Mouse (Mus musculus) cortical plate, adult 2 months (tissue): ENCODE results near the gene Tex29. TPM values are rescaled to one million over a fixed set of nuclear protein-coding genes. Genes with fewer than 3 reads are reported as not detected.

Experiments
- H3K27ac ChIP-seq: fragments of 200-500 bp; 2 replicates; pipeline ENCODE4 v1.5.1; 2012; ENCODE audit warnings: low read length, control low read depth, inconsistent platforms; ENCODE audit not compliant: insufficient read depth
- H3K4me1 ChIP-seq: fragments of 200-500 bp; 2 replicates; pipeline ENCODE4 v1.6.1; 2011; ENCODE audit warnings: low read length; ENCODE audit not compliant: control insufficient read depth, insufficient read depth
- H3K4me3 ChIP-seq: fragments of 200-500 bp; 2 replicates; pipeline ENCODE4 v1.5.1; 2011; ENCODE audit warnings: mild to moderate bottlenecking, low read length, control low read depth; ENCODE audit not compliant: insufficient read depth
- CTCF ChIP-seq: fragments of 200-500 bp; IDR thresholded peaks from 2 replicates; pipeline ENCODE4 v1.5.1; 2011; ENCODE audit warnings: mild to moderate bottlenecking, control low read depth, low read length; ENCODE audit not compliant: insufficient read depth; ENCODE audit errors: extremely low read depth
- POLR2A ChIP-seq: fragments of 200-500 bp; IDR thresholded peaks from 2 replicates; pipeline ENCODE4 v1.6.1; 2011; ENCODE audit warnings: mild to moderate bottlenecking, low read length, control low read depth; ENCODE audit not compliant: insufficient read depth; ENCODE audit errors: extremely low read depth
- polyA plus RNA-seq: library from polyadenylated mRNA; depleted of rRNA; stranded (reverse); fragments of >200 nt; gene quantifications from 2 replicates; pipeline ENCODE4 v1.2.3, GENCODE M21; 2012

Tex29 gene
- polyA plus RNA-seq, 1 experiment = not detected

- H3K27ac ChIP-seq = no peak overlapping the region
- no peaks in the 10 kb centered on the region; the same call in 1 of the 2 replicates for H3K4me1 ChIP-seq
- H3K4me3 ChIP-seq = no peak overlapping the region
- no peak for TF ChIP-seq POLR2A
- TF ChIP-seq CTCF = no peak
These were observed 32.2 kb upstream of the Tex29 start for GRCm38 (mm10) chr8:11808047-11808446.

- H3K27ac ChIP-seq = no peak overlapping the region
- no peak overlapping the region for H3K4me3 ChIP-seq
- TF ChIP-seq POLR2A (no peak), CTCF (no peak)
- no peaks in the 10 kb centered on the region; the same call in 1 of the 2 replicates for H3K4me1 ChIP-seq
These were observed 29.8 kb upstream of the Tex29 start for GRCm38 (mm10) chr8:11810426-11810825.

GRCm38 (mm10) chr8:11813801-11814200, 26.5 kb upstream of the Tex29 start:
- no peak for TF ChIP-seq POLR2A
- TF ChIP-seq CTCF = no peak
- Histone ChIP-seq H3K27ac (no peak overlapping the region), H3K4me1 (0 out of 2 replicates have a peak, but pooled peaks cover 3% of the 10 kb centered on the region), H3K4me3 (no peak overlapping the region)

GRCm38 (mm10) chr8:11815206-11815605, 25.1 kb upstream of the Tex29 start:
- TF ChIP-seq POLR2A (no peak), CTCF (0 out of 2 replicates have a peak, but pooled peaks have one; percentile 25)
- H3K4me3 ChIP-seq = no peak overlapping the region
- no peak overlapping the region for H3K27ac ChIP-seq
- peaks cover 10% of the 10 kb centered on the region for H3K4me1 ChIP-seq

- no peak for TF ChIP-seq POLR2A
- TF ChIP-seq CTCF = no peak
- H3K4me1 ChIP-seq = peaks cover 23% of the 10 kb centered on the region
- no peak overlapping the region for H3K27ac ChIP-seq
- no peak overlapping the region for H3K4me3 ChIP-seq
These were observed 20.1 kb upstream of the Tex29 start for GRCm38 (mm10) chr8:11820136-11820535.

GRCm38 (mm10) chr8:11820568-11820967, 19.7 kb upstream of the Tex29 start:
- no peak overlapping the region for H3K27ac ChIP-seq
- TF ChIP-seq POLR2A (no peak), CTCF (no peak)

GRCm38 (mm10) chr8:11821451-11822206, 18.6 kb upstream of the Tex29 start:
- TF ChIP-seq CTCF (no peak), POLR2A (no peak)
- no peak overlapping the region for H3K4me3 ChIP-seq
- no peak overlapping the region for H3K27ac ChIP-seq
- H3K4me1 ChIP-seq = peaks cover 20% of the 10 kb centered on the region

More at GRCm38 (mm10) chr8:11820568-11820967, 19.7 kb upstream of the Tex29 start:
- Histone ChIP-seq H3K4me3 (no peak overlapping the region), H3K4me1 (peaks cover 23% of the 10 kb centered on the region)

GRCm38 (mm10) chr8:11822550-11823060, 17.7 kb upstream of the Tex29 start:
- Histone ChIP-seq H3K4me1 (peaks cover 20% of the 10 kb centered on the region), H3K4me3 (no peak overlapping the region), H3K27ac (no peak overlapping the region)
- TF ChIP-seq CTCF (no peak), POLR2A (no peak)

GRCm38 (mm10) chr8:11825756-11826155, 14.5 kb upstream of the Tex29 start:
- Histone ChIP-seq H3K4me1 (peaks cover 16% of the 10 kb centered on the region), H3K4me3 (no peak overlapping the region), H3K27ac (no peak overlapping the region)
- TF ChIP-seq POLR2A (no peak), CTCF (no peak)

GRCm38 (mm10) chr8:11827312-11827711, 13.0 kb upstream of the Tex29 start:
- peaks cover 13% of the 10 kb centered on the region for H3K4me1 ChIP-seq
- no peak overlapping the region for H3K4me3 ChIP-seq
- no peak for TF ChIP-seq CTCF
- no peak for TF ChIP-seq POLR2A
- H3K27ac ChIP-seq = no peak overlapping the region
